10 mouse cellular contexts compared by ENCODE assay signal in the genomic region with DNA sequence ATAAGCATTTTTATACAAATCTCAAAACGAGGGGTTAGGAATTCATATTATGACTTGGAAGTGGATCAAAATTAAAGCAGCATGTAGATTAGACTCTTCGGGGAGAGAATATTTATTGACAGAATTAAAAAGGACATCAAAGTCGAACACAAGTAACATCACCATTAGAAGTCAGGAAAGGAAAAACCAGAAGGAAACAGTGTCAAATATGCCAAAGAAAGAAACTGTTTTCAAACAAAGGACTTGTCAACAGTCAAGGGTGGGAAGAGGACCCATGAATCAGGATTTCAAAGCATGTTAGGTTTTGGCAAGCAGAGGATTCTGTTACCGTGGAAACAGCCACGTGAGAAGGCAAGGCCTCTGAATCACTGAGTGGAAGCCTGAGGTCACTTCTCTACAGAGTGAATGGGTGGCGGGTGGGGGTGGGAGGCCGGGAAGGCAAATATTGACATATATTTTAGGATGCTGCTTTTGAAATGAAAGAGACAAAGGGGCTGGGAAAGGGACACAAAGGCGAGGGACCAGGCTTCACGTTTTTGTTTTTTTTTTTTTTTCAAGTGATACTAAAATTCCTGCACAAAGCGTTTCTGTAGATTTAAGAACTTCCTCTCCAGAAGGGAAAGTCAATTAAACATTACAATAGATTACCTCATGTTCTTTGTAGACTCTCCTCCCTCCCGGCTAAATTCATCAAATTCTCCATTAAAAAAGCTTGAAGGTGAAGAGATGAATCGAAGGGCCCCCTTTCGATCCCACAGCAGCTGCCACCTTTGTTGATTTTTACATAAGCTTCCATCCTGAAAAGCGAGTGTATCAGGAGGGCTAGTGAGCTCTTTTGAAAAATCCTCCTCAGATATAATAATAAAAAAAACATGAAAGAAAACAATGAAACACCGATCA. TPM values are rescaled to one million over a fixed set of nuclear protein-coding genes. Genes with fewer than 3 reads are reported as not detected.
DNase-seq lines count a peak whose midpoint lies in the region; ATAC-seq and TF ChIP-seq lines count a peak whose summit lies in the region.
"Had no signal": no experiment of that assay in that cellular context is flagged by ENCODE, and none has a peak within 500 bp of the region (broad histone marks: within the 10 kb centered on the region; RNA-seq: fewer than 3 reads in every experiment).

No protein-coding gene starts in this region.

- peak; percentile 90 for ATAC-seq in hindbrain, embryonic 12.5 days (ENCODE audit: low FRiP score)
- no peak for ATAC-seq in heart, embryonic 11.5 days (replicated peaks; ENCODE audit: insufficient number of reproducible peaks, low FRiP score, low TSS enrichment)

- no peak overlapping the region for H3K27ac ChIP-seq in heart, adult 2 months
- peak overlapping the region; percentile 35; the same call in 1 of the 2 replicates for H3K27ac ChIP-seq in hindbrain, embryonic 12.5 days
- no peak overlapping the region for H3K27ac ChIP-seq in heart, embryonic 11.5 days (ENCODE audit: low read depth, low read length)
- H3K27ac ChIP-seq: stomach, embryonic 15.5 days had no signal

- no peaks in the 10 kb centered on the region for H3K36me3 ChIP-seq in heart, adult 2 months (ENCODE audit: control insufficient read depth, insufficient read depth, low read length)
- no peaks in the 10 kb centered on the region for H3K36me3 ChIP-seq in hindbrain, embryonic 12.5 days
- no peaks in the 10 kb centered on the region for H3K36me3 ChIP-seq in heart, embryonic 11.5 days (ENCODE audit: control insufficient read depth, insufficient read depth, low read length)
- H3K36me3 ChIP-seq: stomach, embryonic 15.5 days had no signal

- DNase-seq in heart, postnatal 4 days: peak; percentile 7
- DNase-seq in heart, adult 2 months: no peak
- DNase-seq in cerebellum, postnatal 10 days: peak; percentile 76 to 77
- DNase-seq in mesoderm, embryonic 11.5 days (ENCODE audit: low read depth, low spot score): peak; percentile 76
- peak; percentile 28 for DNase-seq in right cerebral cortex, postnatal 4 days
- DNase-seq in thymus, postnatal 0 days (ENCODE audit: low spot score): no peak

- 55% methylated on average over 15 of the region's 15 CpGs for WGBS in heart, adult 2 months
- WGBS in hindbrain, embryonic 12.5 days: 30% methylated on average over 15 of the region's 15 CpGs
- 58% methylated on average over 15 of the region's 15 CpGs for WGBS in heart, embryonic 11.5 days (ENCODE audit: insufficient replicate concordance)

- H3K27me3 ChIP-seq in heart, adult 2 months (ENCODE audit: control insufficient read depth, insufficient read depth, low read length): no peaks in the 10 kb centered on the region
- no peaks in the 10 kb centered on the region for H3K27me3 ChIP-seq in hindbrain, embryonic 12.5 days
- no peaks in the 10 kb centered on the region for H3K27me3 ChIP-seq in heart, embryonic 11.5 days (ENCODE audit: control insufficient read depth, insufficient read depth, low read length)
- H3K27me3 ChIP-seq: stomach, embryonic 15.5 days had no signal

- no peaks in the 10 kb centered on the region for H3K4me1 ChIP-seq in heart, adult 2 months (ENCODE audit: control insufficient read depth, insufficient read depth, low read length)
- H3K4me1 ChIP-seq in hindbrain, embryonic 12.5 days: peaks cover 5% of the 10 kb centered on the region; the same call in 1 of the 2 replicates
- H3K4me1 ChIP-seq in heart, embryonic 11.5 days (ENCODE audit: control insufficient read depth, insufficient read depth, low read length): no peaks in the 10 kb centered on the region
- H3K4me1 ChIP-seq: stomach, embryonic 15.5 days had no signal

- no peak overlapping the region for H3K9ac ChIP-seq in heart, adult 2 months (ENCODE audit: low read depth, low read length)
- no peak overlapping the region for H3K9ac ChIP-seq in hindbrain, embryonic 12.5 days
- no peak overlapping the region for H3K9ac ChIP-seq in heart, embryonic 11.5 days (ENCODE audit: low read depth, low read length)
- H3K9ac ChIP-seq: stomach, embryonic 15.5 days had no signal

- no peaks in the 10 kb centered on the region for H3K9me3 ChIP-seq in hindbrain, embryonic 12.5 days (replicated peaks)
- no peaks in the 10 kb centered on the region for H3K9me3 ChIP-seq in heart, embryonic 11.5 days (replicated peaks; ENCODE audit: control insufficient read depth, low read length)
- H3K9me3 ChIP-seq: stomach, embryonic 15.5 days had no signal

- TF ChIP-seq EP300 in heart, adult 2 months (IDR thresholded peaks at IDR 0.05; ENCODE audit: insufficient read depth, low read depth, low read length): no peak

- no peaks in the 10 kb centered on the region for H3K79me2 ChIP-seq in heart, adult 2 months (replicated peaks; ENCODE audit: control insufficient read depth, insufficient read depth, low read length)

- peak overlapping the region; percentile 19; the same call in 1 of the 2 replicates for H3K4me2 ChIP-seq in hindbrain, embryonic 12.5 days (replicated peaks)
- no peak overlapping the region for H3K4me2 ChIP-seq in heart, embryonic 11.5 days
- H3K4me2 ChIP-seq: stomach, embryonic 15.5 days had no signal

- no peak overlapping the region for H3K4me3 ChIP-seq in heart, adult 2 months
- H3K4me3 ChIP-seq in hindbrain, embryonic 12.5 days: no peak overlapping the region
- H3K4me3 ChIP-seq in heart, embryonic 11.5 days (ENCODE audit: low read depth, low read length): no peak overlapping the region
- H3K4me3 ChIP-seq: stomach, embryonic 15.5 days had no signal

- TF ChIP-seq CTCF in heart, adult 2 months (IDR thresholded peaks at IDR 0.05): no peak

- TF ChIP-seq POLR2A in heart, adult 2 months (IDR thresholded peaks at IDR 0.05; ENCODE audit: insufficient read depth, low read depth, low read length): no peak

- intact Hi-C loops in heart, adult 2 months (cut with DNase I): no loop called here

RNA-seq across cellular contexts. Expression of gene Plscr5, which starts 18.3 kb away (rescaled TPM):
- not detected for total RNA-seq in heart, postnatal 4 days (2021)
- not detected for total RNA-seq in heart, adult 2 months (2021)
- not detected in 2 replicates for polyA plus RNA-seq in heart, adult 2 months (2012; rRNA removed)
- polyA plus RNA-seq in hindbrain, embryonic 12.5 days (2016; fragmentation: Nextera tagmentation; extraction: Ambion mirVana): not detected in 2 replicates
- polyA plus RNA-seq in thymus, postnatal 0 days (2015; fragmentation: Nextera tagmentation; extraction: Ambion mirVana): 0.18 TPM in 1 of 2 replicates, not detected in the other
- not detected in 2 replicates for polyA plus RNA-seq in heart, embryonic 11.5 days (2014; fragmentation: Nextera tagmentation; extraction: Ambion mirVana)
- total RNA-seq: common myeloid progenitor, adult 5-6 weeks had no signal
- polyA plus RNA-seq: stomach, embryonic 15.5 days had no signal

Comparison
In these comparisons a context has a peak if more than half of its experiments do, and no peak if none do; other contexts are left out.
1. DNase-seq: peak in heart, postnatal 4 days (single experiment), cerebellum, postnatal 10 days (2 of 2), mesoderm, embryonic 11.5 days (single experiment) and right cerebral cortex, postnatal 4 days (single experiment); none in heart, adult 2 months (0 of 2) and thymus, postnatal 0 days (single experiment).